Mouse (Mus musculus): Measurements from ENCODE around the gene Smpd3.

Smpd3 gene

DNA sequence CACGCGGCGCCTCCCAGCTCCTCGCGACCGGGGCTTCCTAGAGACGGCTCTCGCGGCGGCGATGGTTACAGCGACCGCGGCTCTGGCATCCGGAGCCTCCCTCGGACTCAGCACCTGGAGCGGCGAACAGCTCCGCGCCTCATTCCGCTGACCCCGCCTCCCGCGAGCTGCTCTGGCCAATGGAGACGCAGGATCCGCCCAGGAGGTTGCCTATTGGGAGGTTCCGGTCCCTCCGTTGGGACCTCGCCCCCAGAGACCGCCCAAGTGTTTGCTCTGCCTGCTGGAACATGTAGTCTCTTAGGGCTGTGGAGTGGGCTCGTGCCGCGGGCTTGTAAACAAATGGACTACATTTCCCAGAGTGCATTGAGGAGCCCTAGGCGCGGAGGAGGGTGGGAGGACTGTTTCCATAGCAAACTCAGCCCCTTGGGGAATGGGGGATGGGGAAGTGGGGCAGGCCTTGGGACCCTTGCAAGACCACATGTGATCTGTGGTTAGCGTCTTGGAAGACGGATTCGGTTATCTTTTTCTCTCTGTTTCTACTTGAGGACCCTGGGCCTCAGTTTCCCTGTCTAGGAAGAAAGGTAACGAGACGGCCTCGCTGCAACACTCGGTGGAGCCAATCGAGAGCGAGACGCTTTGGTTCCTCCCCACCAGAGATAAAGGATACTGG, at the start of gene Smpd3:
Gene Smpd3 (minus strand): TSS at position 137 of the 670 bp plus-strand sequence.
- DNase-seq (ENCODE audit: extremely low read depth, low read depth, low spot score) = peak; percentile 46

DNA sequence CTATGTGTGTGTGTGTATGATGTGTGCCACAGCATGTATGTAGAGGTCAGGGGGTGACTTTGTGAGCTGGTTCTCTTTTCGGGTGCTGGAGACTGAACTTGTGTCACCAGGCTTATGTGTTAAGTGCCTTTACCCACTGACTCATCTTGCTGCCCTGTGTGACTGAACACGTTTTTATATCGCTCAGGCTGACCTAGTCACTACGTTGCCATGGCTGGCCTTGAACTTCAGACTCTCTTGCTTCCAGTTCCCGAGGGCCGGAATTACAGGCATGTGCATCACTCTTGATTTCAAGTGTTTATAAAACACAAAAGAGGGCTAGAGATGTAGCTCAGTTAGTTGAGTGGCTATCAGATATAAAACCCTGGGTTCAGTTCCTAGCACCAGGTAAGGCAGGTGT, 43.2 kb upstream of the Smpd3 start:
- DNase-seq (ENCODE audit: extremely low read depth, low read depth, low spot score) = no peak

- DNase-seq (ENCODE audit: extremely low read depth, low read depth, low spot score) = no peak
These were observed 41.6 kb upstream of the Smpd3 start for GRCm38 (mm10) chr8:106379357-106379756.

GRCm38 (mm10) chr8:106378501-106379048, 40.8 kb upstream of the Smpd3 start:
- DNase-seq (ENCODE audit: extremely low read depth, low read depth, low spot score) = no peak

- no peak for DNase-seq (ENCODE audit: extremely low read depth, low read depth, low spot score)
These were observed 39.1 kb upstream of the Smpd3 start for GRCm38 (mm10) chr8:106376862-106377261.

DNA sequence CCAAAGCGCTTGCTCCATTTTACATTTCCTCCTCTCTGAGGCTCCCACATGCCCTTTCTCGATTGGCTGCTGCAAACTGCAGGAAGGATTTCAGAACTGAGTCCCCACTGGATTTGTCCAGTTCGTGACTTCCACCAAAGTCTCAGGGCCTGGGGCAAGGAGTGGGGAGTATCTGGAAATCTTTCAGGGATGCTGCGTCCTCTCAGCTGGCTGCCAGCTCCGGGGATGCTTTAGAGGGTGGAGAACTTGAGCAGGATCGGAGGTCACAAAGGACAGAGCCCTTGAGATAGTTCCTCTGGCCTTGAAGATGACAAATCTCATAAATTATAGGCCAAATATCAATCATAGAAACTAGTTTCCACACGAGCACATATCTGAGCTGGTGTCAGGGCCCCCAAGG, 38.2 kb upstream of the Smpd3 start:
- no peak for DNase-seq (ENCODE audit: extremely low read depth, low read depth, low spot score)

DNA sequence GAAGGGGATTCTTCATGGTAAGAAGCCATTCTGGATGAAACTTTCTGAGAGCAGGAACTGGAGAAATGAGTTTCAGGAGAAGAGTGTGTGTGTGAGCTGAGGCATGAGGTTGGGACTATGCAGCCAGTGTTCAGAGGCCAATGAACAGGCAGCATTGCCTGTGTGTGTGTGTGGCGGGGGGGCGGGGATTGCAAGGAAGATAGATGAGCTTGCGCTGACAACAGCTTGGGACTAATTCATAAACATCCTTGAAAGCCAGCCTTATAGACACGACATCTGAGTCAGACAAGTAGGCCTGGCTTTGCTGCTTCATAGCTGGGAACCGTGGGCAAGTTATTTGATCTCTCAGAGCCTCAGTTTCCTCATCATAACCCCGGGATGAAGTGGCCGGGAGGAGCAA, 31.3 kb upstream of the Smpd3 start:
- DNase-seq (ENCODE audit: extremely low read depth, low read depth, low spot score) = no peak

- DNase-seq (ENCODE audit: extremely low read depth, low read depth, low spot score) = no peak
These were observed 30.7 kb upstream of the Smpd3 start for GRCm38 (mm10) chr8:106368501-106368900.

DNA sequence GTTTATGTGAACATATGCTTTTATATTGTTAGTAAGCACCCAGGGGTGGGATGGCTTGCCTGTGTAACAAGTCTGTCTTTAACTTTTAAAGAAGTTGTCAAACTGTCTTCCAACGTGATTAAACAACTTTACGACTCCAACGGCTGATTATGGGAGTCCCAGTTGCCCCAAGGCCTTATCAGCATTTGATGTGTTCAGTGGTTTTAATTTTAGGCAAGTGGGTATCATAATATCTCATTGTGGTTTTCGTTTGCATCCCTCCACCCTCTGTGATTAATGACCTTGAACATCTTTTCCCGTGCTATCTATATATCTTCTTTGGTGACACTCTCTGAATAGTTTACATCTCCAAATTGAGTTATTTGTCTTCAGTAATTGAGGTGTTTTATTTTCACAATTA, 27.0 kb upstream of the Smpd3 start:
- DNase-seq (ENCODE audit: extremely low read depth, low read depth, low spot score) = no peak

DNA sequence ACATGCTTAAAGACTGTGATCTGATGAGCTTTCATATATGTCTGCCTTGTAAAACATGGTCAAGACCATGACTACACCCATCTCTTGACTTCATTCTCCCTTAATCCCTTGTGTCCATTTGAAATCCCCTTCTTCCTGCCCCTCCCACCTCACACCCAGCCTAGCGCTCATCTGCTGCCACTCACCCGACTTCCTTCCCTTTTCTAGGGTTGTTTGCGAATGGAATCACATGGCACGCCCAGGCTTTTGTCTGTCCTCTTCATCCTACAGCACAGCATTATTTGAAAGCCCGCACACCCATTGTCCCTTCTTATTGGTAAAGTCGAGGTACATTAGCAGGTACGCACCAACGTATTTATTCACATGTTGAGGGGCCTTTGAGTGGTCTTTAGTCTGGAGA, 26.5 kb upstream of the Smpd3 start:
- no peak for DNase-seq (ENCODE audit: extremely low read depth, low read depth, low spot score)

DNA sequence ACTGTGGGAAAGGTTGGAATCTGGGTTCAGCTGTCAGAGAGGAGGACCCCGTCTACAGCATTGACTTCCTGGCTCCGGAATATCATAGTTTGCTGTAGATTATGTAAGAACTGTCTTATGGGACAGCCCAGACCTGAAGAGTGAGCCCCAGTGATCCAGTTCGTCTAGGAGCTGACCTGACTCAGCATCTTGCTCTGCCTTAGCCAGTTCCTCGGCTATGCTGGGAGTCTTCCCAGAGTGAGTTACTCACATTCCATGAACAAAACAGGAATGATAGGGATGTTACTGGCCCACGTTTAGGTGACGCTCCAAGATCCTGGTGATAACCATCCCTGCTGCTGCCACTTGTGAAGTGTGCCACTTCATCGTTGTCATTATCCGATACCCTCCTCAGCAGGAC, 25.5 kb upstream of the Smpd3 start:
- DNase-seq (ENCODE audit: extremely low read depth, low read depth, low spot score) = no peak

GRCm38 (mm10) chr8:106359650-106360338, 22.0 kb upstream of the Smpd3 start:
- no peak for DNase-seq (ENCODE audit: extremely low read depth, low read depth, low spot score)

GRCm38 (mm10) chr8:106351135-106351534, 13.3 kb upstream of the Smpd3 start:
- DNase-seq (ENCODE audit: extremely low read depth, low read depth, low spot score) = no peak

DNA sequence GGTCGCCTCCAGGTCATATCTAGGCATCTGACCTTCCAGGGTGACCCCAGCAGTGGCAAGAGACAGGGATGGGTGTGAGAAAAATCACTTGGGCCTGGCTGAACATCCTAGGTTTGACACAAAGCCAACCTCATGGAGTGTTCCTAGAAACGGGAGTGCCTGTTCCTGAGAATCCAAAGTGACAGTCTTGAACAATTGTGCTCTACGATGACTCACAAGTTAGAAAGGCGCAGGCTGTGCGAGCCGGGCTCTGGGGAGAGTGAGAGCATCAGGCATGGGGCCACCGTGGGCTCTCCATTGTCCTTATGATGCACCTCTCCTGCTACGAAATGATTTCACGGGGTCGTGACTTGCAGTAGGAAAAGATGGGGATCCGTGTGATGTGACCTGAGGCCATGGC, 11.6 kb upstream of the Smpd3 start:
- no peak for DNase-seq (ENCODE audit: extremely low read depth, low read depth, low spot score)

DNA sequence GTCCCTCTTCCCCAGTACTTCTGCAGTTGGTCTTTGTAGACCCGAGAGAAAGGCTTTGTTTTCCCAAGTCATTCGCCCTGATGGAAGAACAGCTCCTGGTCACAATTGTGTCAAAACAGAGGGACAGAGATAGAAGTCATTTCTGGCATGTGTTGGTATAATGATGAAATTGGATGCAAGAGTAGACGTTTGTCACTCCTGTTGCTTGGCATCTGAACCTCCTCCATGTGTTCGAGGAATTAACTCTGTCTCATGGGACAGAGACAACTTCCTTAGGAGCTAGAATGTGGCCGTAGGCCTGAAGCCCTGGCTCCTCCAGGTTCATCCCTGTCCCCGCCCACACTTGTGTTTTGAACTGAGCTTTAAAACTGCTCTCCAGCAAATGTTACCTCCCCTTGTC, 8.3 kb upstream of the Smpd3 start:
- no peak for DNase-seq (ENCODE audit: extremely low read depth, low read depth, low spot score)

- no peak for DNase-seq (ENCODE audit: extremely low read depth, low read depth, low spot score)
These were observed 5.7 kb upstream of the Smpd3 start for GRCm38 (mm10) chr8:106343471-106343870.

DNA sequence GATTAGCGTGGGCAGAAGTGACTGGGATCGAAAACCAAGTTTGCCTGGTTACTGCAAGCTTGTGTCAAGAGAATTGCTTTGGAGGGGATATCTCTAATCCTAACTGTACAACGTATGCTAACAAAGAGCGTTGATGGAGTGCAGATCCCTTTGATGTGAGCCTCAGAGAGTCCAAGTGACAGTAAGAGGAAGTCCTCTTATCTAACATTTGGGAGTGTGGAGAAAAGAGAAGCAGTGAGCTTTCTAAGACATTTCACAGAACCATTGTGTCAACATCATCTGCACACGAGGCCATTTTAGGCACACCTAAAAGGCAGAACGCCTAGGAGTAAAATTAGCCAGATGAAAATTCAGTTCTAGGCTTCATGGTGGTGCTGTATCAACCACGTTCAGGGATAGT, 5.0 kb upstream of the Smpd3 start:
- DNase-seq (ENCODE audit: extremely low read depth, low read depth, low spot score) = no peak

GRCm38 (mm10) chr8:106338741-106339209, 987 bp upstream of the Smpd3 start:
- DNase-seq (ENCODE audit: extremely low read depth, low read depth, low spot score) = no peak

- DNase-seq (ENCODE audit: extremely low read depth, low read depth, low spot score) = no peak
These were observed 1.2 kb downstream of the Smpd3 start for GRCm38 (mm10) chr8:106336561-106336960.

DNA sequence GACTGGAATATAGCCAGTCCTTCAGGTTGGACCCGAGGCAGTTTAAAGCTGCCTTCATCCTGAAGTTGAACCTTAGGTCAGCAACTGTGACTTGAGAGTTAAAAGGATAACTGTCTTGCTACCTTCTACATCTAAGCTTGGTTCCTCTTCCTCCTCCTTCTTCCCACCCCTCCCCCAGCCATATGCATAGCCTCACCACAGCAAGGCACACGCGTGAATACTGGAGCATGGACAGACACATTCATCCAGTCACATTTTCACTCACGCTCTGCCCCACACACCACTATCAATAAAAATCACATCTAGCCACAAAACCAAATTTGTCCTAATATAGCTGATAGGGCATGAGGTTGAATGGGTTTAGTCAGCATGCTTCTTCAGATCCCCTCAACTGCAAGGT, 1.8 kb downstream of the Smpd3 start:
- DNase-seq (ENCODE audit: extremely low read depth, low read depth, low spot score) = no peak

- DNase-seq (ENCODE audit: extremely low read depth, low read depth, low spot score) = no peak
These were observed 2.6 kb downstream of the Smpd3 start for GRCm38 (mm10) chr8:106335196-106335595.

DNA sequence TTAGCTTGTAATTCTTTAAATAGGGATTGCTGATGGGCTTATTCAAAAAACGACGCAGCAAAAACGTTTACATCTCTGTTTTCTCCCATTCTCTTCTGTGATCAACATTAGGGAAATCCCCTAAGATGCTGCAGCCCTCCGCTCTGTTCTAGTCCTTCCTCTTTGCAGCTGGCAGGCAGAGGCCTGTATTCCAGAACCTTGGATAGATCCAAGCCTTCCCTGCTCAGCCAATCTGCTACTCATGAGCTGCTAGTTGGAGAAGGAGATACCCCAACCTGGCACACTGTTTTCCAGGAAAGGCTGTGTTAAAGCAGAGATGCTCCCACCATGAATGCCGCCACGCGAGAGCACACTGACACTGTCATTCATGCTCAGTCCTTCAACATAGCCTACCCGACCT, 4.4 kb downstream of the Smpd3 start:
- DNase-seq (ENCODE audit: extremely low read depth, low read depth, low spot score) = no peak
